ENCODE assay signal across 19 mouse cellular contexts in the genomic region with DNA sequence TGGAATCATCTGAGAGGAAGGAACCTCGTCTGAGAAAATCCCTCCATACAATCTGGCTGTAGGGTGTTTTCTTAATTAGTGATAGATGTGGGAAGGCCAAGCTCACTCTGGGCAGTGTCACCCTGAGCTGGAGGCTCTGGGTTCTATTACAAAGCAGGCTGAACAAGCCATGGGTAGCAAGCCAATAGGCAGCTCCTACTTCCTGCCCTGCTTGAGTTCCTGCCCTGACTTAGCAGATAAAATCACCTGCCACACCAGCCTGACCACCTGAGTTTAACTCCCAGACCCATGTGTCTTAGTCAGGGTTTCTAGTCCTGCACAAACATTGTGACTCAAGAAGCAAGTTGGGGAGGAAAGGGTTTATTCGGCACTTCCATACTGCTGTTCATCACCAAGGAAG. TPM values are rescaled to one million over a fixed set of nuclear protein-coding genes. Genes with fewer than 3 reads are reported as not detected.
"Had no signal": no experiment of that assay in that cellular context is flagged by ENCODE, and none has a peak within 500 bp of the region (broad histone marks: within the 10 kb centered on the region; RNA-seq: fewer than 3 reads in every experiment).

No protein-coding gene starts in this region.

- ATAC-seq: intestine, postnatal 0 days; lung, postnatal 0 days; midbrain, embryonic 15.5 days had no signal

- H3K9ac ChIP-seq: liver, embryonic 13.5 days; lung, embryonic 14.5 days; midbrain, embryonic 12.5 days; midbrain, embryonic 15.5 days; neural tube, embryonic 12.5 days; neural tube, embryonic 15.5 days had no signal

- H3K27me3 ChIP-seq: liver, embryonic 13.5 days; midbrain, embryonic 12.5 days; midbrain, embryonic 15.5 days; neural tube, embryonic 12.5 days; neural tube, embryonic 15.5 days had no signal

- H3K4me1 ChIP-seq: liver, embryonic 13.5 days; midbrain, embryonic 12.5 days; midbrain, embryonic 15.5 days; neural tube, embryonic 12.5 days; neural tube, embryonic 15.5 days had no signal

- H3K4me3 ChIP-seq: layer of hippocampus, adult 2 months; left cerebral cortex, adult 2 months; liver, embryonic 13.5 days; midbrain, embryonic 12.5 days; midbrain, embryonic 15.5 days; neural tube, embryonic 12.5 days; neural tube, embryonic 15.5 days had no signal

- H3K27ac ChIP-seq: layer of hippocampus, adult 2 months; left cerebral cortex, adult 2 months; liver, embryonic 13.5 days; macrophage; midbrain, embryonic 12.5 days; midbrain, embryonic 15.5 days; neural tube, embryonic 12.5 days; neural tube, embryonic 15.5 days had no signal

- H3K36me3 ChIP-seq: liver, embryonic 13.5 days; midbrain, embryonic 12.5 days; midbrain, embryonic 15.5 days; neural tube, embryonic 12.5 days; neural tube, embryonic 15.5 days had no signal

- H3K4me2 ChIP-seq: liver, embryonic 13.5 days; lung, embryonic 14.5 days; midbrain, embryonic 12.5 days; midbrain, embryonic 15.5 days; neural tube, embryonic 12.5 days; neural tube, embryonic 15.5 days had no signal

- H3K9me3 ChIP-seq: liver, embryonic 13.5 days; midbrain, embryonic 12.5 days; midbrain, embryonic 15.5 days; neural tube, embryonic 12.5 days; neural tube, embryonic 15.5 days had no signal

- DNase-seq: kidney, adult 8-10 months; kidney, postnatal 4 days; layer of hippocampus, postnatal 36 days; liver, embryonic 13.5 days; lung, embryonic 14.5 days; right cerebral cortex, adult 18-20 months; right cerebral cortex, postnatal 14 days; right cerebral cortex, postnatal 4 days; thymus, adult 2 months; thymus, postnatal 14 days had no signal

RNA-seq across cellular contexts. Expression of a gene that starts 18.7 kb away (rescaled TPM):
- polyA plus RNA-seq: midbrain, embryonic 15.5 days had no signal

RNA-seq across cellular contexts. Expression of a gene that starts 24.9 kb away (rescaled TPM):
- polyA plus RNA-seq: macrophage had no signal
